Mouse (Mus musculus) forebrain, postnatal 0 days (tissue): ENCODE results near the gene Rnf220. TPM values are rescaled to one million over a fixed set of nuclear protein-coding genes. Genes with fewer than 3 reads are reported as not detected.

Experiments
- ATAC-seq: fragments of 200-750 bp; cut with Nextera tagmentation; 2 replicates; pipeline ENCODE4 v1.8.0; 2017; ENCODE audit warnings: mild to moderate bottlenecking, moderate library complexity
- DNase-seq: peaks from one replicate; pipeline ENCODE4 v3.0.0-alpha.2; 2015
- H3K27ac ChIP-seq: fragments of 300-500 bp; sonication (generic); 2 replicates; pipeline ENCODE4 v1.5.1; 2014; ENCODE audit warnings: low read depth, mild to moderate bottlenecking, antibody characterized with exemption, low read length, moderate library complexity, mixed read lengths
- H3K27me3 ChIP-seq: fragments of 300-500 bp; sonication (generic); 2 replicates; pipeline ENCODE4 v1.6.1; 2014; ENCODE audit warnings: mild to moderate bottlenecking, low read length, mixed read lengths; ENCODE audit not compliant: insufficient read depth
- H3K36me3 ChIP-seq: fragments of 300-500 bp; sonication (generic); 2 replicates; pipeline ENCODE4 v1.6.1; 2014; ENCODE audit warnings: mild to moderate bottlenecking, moderate library complexity; ENCODE audit not compliant: insufficient read depth
- H3K4me1 ChIP-seq: fragments of 300-500 bp; sonication (generic); 2 replicates; pipeline ENCODE4 v1.6.1; 2014; ENCODE audit warnings: antibody characterized with exemption; ENCODE audit not compliant: insufficient read depth
- H3K4me2 ChIP-seq: fragments of 300-500 bp; sonication (generic); 2 replicates; pipeline ENCODE4 v1.6.1; 2014; ENCODE audit warnings: low read depth, mild to moderate bottlenecking, moderate library complexity
- H3K4me3 ChIP-seq: fragments of 300-500 bp; sonication (generic); 2 replicates; pipeline ENCODE4 v1.5.1; 2014; ENCODE audit warnings: low read depth, low read length, mixed read lengths
- H3K9ac ChIP-seq: fragments of 300-500 bp; sonication (generic); 2 replicates; pipeline ENCODE4 v1.6.1; 2014; ENCODE audit warnings: mild to moderate bottlenecking
- H3K9me3 ChIP-seq: fragments of 300-500 bp; sonication (generic); 2 replicates; pipeline ENCODE4 v1.6.1; 2016; ENCODE audit warnings: low read length
- CTCF ChIP-seq: sonication (generic); IDR thresholded peaks from 2 replicates; pipeline ENCODE4 v1.5.1; 2016; ENCODE audit warnings: antibody characterized with exemption, control low read depth, low read depth
- WGBS: fragments of 180-500 bp; shearing (Covaris S2); extraction: QIAGEN DNeasy Blood & Tissue Kit; methylation state at CpG from one replicate; pipeline ENCODE4 v1.1.7; 2014; 5-methylcytosine and 5-hydroxymethylcytosine counted together
- polyA plus RNA-seq: library from polyadenylated mRNA; unstranded; fragments of >200 nt; fragmentation: Nextera tagmentation; extraction: Ambion mirVana; gene quantifications from 2 replicates; pipeline ENCODE4 v1.2.1, GENCODE M21; 2015
- total RNA-seq: library from RNA; depleted of rRNA; stranded (reverse); fragments of >200 nt; gene quantifications from 2 replicates; pipeline ENCODE4 v1.2.3, GENCODE M21; 2014

The Rnf220 gene
- total and polyA plus RNA-seq, 2 experiments from 2014 or later: 140 to 185 TPM

DNA sequence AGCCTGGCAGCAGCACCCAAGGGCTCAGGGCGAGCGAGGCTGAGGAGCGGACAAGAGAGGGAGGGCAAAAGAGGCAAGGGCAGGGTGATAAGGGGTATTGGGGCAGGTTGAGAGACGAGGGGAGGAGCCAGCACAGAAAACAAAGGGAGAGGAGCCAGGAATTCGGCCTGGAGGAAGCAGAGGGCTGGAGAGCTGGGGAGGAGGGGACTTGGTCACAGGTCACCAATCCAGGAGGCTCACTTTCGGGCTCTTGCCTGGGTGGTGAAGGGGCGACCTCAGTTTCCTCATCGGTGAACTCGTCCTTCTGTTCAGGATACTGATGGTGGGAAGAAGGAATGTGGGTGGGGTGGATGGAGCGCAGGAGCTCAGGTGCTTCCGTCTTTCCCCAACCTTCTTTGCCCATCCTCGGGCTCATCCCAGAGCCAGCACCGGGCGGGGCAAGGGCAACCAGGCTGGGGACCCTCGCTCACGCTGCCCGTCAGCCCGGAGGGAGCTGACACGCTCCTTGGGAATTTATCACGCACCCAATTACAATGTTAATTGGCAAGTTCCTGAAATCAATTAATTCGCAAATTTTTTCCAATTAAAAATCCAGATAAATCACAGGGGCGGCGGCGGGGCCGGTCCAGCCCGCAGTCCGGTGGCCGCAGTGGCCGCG is 193.1 kb downstream of the Rnf220 start:
- H3K36me3 ChIP-seq: no peaks in the 10 kb centered on the region
- 7% methylated on average over 30 of the region's 30 CpGs for WGBS
- peak overlapping the region; percentile 37 for H3K4me3 ChIP-seq
- TF ChIP-seq CTCF: no peak
- peak overlapping the region; percentile 68 for H3K4me2 ChIP-seq
- H3K4me1 ChIP-seq: no peaks in the 10 kb centered on the region
- no peak overlapping the region for H3K27ac ChIP-seq
- no peaks in the 10 kb centered on the region for H3K9me3 ChIP-seq
- peaks cover 38% of the 10 kb centered on the region for H3K27me3 ChIP-seq
- peak overlapping the region; percentile 48 for H3K9ac ChIP-seq
- DNase-seq: no peak
- ATAC-seq: no peak

DNA sequence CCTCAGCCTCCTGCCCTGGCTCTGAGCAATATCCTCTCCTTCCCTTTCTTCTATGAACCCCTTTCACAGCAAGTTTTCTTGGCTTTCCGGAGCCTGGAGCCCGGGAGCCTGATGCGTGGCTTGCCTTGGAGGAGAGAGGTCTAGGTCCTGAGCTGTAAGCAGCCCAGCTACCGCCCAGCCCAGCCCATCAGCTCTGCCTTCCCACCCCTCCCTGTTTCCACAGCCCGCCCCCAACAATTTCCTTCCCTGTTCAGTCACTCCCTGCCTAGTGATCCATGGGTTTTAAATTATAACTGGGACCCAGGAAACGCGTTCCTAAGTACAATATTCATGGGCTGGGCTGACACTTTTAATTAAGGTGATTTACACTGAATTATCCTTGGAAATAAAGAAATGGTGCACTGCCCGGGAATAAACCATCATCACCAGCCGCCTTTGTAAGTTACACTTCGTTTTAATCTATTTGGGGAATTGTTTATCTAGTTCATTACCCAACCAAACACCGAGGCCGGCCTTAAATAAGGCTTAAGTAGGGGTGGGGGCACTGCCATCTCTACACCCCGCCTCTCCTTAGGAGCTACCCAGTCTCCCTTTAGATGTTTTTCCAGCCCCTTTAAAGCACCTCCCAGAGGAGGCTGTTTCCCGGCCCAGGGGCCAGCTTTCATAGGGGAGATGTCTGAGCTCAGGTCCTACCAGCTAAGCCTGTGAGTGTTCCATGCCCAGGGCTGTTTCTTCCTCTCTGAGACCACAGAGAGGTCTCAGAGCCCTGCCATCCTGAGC is 194.6 kb downstream of the Rnf220 start:
- TF ChIP-seq CTCF: no peak
- WGBS: 20% methylated on average over 14 of the region's 14 CpGs

DNA sequence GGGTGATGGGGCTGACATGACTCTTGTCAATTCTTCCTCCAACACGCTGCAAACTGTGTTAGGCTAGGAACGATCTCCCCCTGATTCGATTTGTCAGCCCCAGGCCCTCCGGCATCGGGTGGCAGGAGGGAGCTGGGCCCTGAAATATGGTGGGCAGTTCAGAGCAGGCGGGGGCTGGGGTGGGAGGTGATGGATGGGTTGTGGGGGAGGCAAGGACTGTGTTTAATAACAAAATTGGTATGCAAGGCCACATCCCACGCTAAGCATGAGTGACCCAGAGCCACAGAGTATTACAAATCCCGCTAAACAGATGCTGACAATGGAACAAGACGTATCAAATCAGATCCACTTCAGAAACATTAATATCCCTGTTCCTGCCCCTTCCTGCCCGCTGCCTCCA is 196.9 kb downstream of the Rnf220 start:
- ATAC-seq: no peak
- WGBS: 82% methylated on average over 10 of the region's 10 CpGs

More for the DNA sequence above, 194.6 kb downstream of the Rnf220 start:
- ATAC-seq (no peak), DNase-seq (no peak)
- Histone ChIP-seq H3K4me3 (no peak overlapping the region), H3K27me3 (peaks cover 38% of the 10 kb centered on the region), H3K27ac (no peak overlapping the region), H3K9me3 (no peaks in the 10 kb centered on the region), H3K4me1 (no peaks in the 10 kb centered on the region), H3K9ac (no peak overlapping the region), H3K36me3 (no peaks in the 10 kb centered on the region), H3K4me2 (no peak overlapping the region)

DNA sequence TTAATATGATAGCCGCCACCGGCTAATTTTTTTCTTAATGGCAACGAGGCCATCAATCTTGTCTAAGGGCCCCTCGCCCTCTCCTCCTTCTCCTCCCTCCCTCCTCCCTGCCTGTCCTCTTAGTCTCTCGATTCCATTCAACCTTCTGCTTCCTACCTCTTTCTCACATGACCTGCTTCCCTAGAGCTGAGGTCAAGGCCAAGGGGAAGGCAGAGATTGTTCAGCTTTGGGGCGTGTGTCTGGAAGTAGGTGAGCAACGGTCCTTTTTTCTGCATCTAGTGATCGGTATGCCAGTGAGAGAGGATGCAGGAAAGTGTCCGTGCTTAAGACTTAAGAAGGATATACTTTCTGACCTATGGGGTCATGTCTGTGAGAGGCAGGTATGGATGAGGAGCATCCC is 199.0 kb downstream of the Rnf220 start:
- Histone ChIP-seq H3K27ac (no peak overlapping the region), H3K36me3 (no peaks in the 10 kb centered on the region), H3K9me3 (no peaks in the 10 kb centered on the region), H3K4me1 (no peaks in the 10 kb centered on the region), H3K9ac (no peak overlapping the region), H3K4me2 (no peak overlapping the region), H3K27me3 (peaks cover 9% of the 10 kb centered on the region; the same call in 1 of the 2 replicates), H3K4me3 (no peak overlapping the region)
- no peak for DNase-seq
- 84% methylated on average over 9 of the region's 9 CpGs for WGBS
- no peak for ATAC-seq
- no peak for TF ChIP-seq CTCF

More for the DNA sequence above, 196.9 kb downstream of the Rnf220 start:
- H3K27me3 ChIP-seq: peaks cover 29% of the 10 kb centered on the region
- no peak overlapping the region for H3K9ac ChIP-seq
- TF ChIP-seq CTCF: no peak
- H3K27ac ChIP-seq: no peak overlapping the region
- H3K36me3 ChIP-seq: no peaks in the 10 kb centered on the region
- no peaks in the 10 kb centered on the region for H3K9me3 ChIP-seq
- no peak overlapping the region for H3K4me2 ChIP-seq
- H3K4me3 ChIP-seq: no peak overlapping the region
- H3K4me1 ChIP-seq: no peaks in the 10 kb centered on the region
- no peak for DNase-seq

DNA sequence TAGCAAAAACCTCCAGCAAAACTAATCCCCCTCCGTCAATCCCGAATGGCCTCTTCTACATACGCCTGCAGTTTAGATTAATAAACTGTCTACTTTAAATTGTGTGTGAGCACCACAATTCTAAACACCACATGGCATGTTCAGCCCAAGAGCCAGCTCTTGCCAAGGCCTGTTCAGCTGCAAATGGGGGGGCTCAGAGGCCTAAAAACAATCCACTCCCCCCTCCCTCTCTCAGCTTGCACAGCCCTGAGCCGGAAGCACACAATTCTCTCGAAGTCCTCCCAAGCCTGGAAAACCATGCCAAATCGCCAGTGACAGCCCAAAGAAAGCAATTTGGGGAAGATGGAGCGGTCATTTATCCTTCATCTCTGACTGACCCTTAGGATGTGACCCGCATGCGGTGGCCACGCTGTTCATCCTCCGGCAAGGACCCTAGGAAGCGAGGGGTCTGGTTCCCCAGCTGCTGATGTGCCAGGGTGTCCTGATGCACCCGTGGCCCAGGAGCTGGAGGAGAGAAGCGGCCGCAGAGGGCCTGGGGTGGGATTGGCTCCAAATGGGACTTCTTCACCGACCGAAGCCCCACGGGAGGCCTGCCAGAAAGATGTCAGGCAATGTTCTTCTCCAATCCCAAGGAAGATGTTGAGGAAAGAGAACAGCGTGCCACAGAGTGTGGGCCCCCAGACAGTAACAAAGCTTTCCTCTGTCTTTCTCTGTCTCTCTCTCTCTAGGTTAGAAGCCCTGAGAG is 199.8 kb downstream of the Rnf220 start:
- DNase-seq: no peak
- H3K36me3 ChIP-seq: no peaks in the 10 kb centered on the region
- H3K4me2 ChIP-seq: no peak overlapping the region
- H3K9me3 ChIP-seq: no peaks in the 10 kb centered on the region
- H3K9ac ChIP-seq: no peak overlapping the region
- no peak overlapping the region for H3K4me3 ChIP-seq
- no peak for ATAC-seq
- no peak overlapping the region for H3K27ac ChIP-seq
- H3K27me3 ChIP-seq: peaks cover 4% of the 10 kb centered on the region; the same call in 1 of the 2 replicates
- WGBS: 75% methylated on average over 19 of the region's 19 CpGs
- no peaks in the 10 kb centered on the region for H3K4me1 ChIP-seq
- TF ChIP-seq CTCF: no peak

DNA sequence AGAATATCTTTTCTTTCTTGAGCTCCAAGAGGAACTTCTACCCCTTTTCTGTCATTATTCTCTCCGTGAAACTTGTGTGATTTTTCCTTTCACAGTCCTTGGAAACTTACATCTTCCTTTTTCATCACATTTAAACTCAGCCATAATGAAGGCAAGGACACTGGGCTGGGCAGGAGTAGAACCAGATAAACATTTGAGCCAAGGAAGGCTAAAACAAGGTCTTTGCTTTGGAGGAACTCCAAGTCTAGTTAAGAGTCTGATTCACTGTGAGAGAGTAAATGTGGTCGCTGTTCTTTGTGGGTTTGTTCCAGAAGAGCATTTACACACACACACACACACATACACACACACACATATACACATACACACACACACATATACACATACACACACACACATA is 205.2 kb downstream of the Rnf220 start:
- no peak overlapping the region for H3K27ac ChIP-seq
- H3K9me3 ChIP-seq: no peaks in the 10 kb centered on the region
- no peak overlapping the region for H3K4me2 ChIP-seq
- TF ChIP-seq CTCF: no peak
- H3K9ac ChIP-seq: no peak overlapping the region
- H3K4me3 ChIP-seq: no peak overlapping the region
- peaks cover 5% of the 10 kb centered on the region; the same call in 1 of the 2 replicates for H3K4me1 ChIP-seq
- peaks cover 10% of the 10 kb centered on the region; the same call in 1 of the 2 replicates for H3K36me3 ChIP-seq
- 88% methylated on average over 2 of the region's 2 CpGs for WGBS
- DNase-seq (no peak), ATAC-seq (no peak)
- H3K27me3 ChIP-seq: no peaks in the 10 kb centered on the region
